Mouse (Mus musculus) T-helper 2 cell (primary cell): ENCODE results near the gene Rnf5.

Experiments
- in situ Hi-C: fragments of 300-600 bp; cut with MboI, MseI; formaldehyde crosslinking; loops from one replicate; pipeline ENCODE4 v1.15.1; 2025; ENCODE audit warnings: high pct_unique_total_duplicates

Gene Rnf5

GRCm38 (mm10) chr17:34586796-34587422, 16.6 kb downstream of the Rnf5 start:
- in situ Hi-C loops = no loop called here

- in situ Hi-C loops = no loop called here
Observed at GRCm38 (mm10) chr17:34585877-34586771, 17.4 kb downstream of the Rnf5 start.

- in situ Hi-C loops = no loop called here
Observed at GRCm38 (mm10) chr17:34585121-34585520, 18.4 kb downstream of the Rnf5 start.

GRCm38 (mm10) chr17:34583819-34584218, 19.7 kb downstream of the Rnf5 start:
- in situ Hi-C loops = no loop called here

GRCm38 (mm10) chr17:34583397-34583796, 20.1 kb downstream of the Rnf5 start:
- in situ Hi-C loops = no loop called here

GRCm38 (mm10) chr17:34582528-34582927, 21.0 kb downstream of the Rnf5 start:
- in situ Hi-C loops = no loop called here

- in situ Hi-C loops = no loop called here
Observed at GRCm38 (mm10) chr17:34578070-34578469, 25.4 kb downstream of the Rnf5 start.

- in situ Hi-C loops = no loop called here
Observed at GRCm38 (mm10) chr17:34576577-34576976, 26.9 kb downstream of the Rnf5 start.

- in situ Hi-C loops = no loop called here
Observed at GRCm38 (mm10) chr17:34572361-34572760, 31.1 kb downstream of the Rnf5 start.

GRCm38 (mm10) chr17:34571875-34572274, 31.6 kb downstream of the Rnf5 start:
- in situ Hi-C loops = no loop called here

GRCm38 (mm10) chr17:34569919-34570318, 33.6 kb downstream of the Rnf5 start:
- in situ Hi-C loops = loop anchor here (5.0 kb wide), 1 partner anchor 128 kb away; no protein-coding TSS in a partner anchor

GRCm38 (mm10) chr17:34568421-34568820, 35.1 kb downstream of the Rnf5 start:
- in situ Hi-C loops = loop anchor here (5.0 kb wide), 1 partner anchor 126 kb away; no protein-coding TSS in a partner anchor

GRCm38 (mm10) chr17:34567311-34567710, 36.2 kb downstream of the Rnf5 start:
- in situ Hi-C loops = loop anchor here (5.0 kb wide), 1 partner anchor 125 kb away; no protein-coding TSS in a partner anchor

- in situ Hi-C loops = loop anchor here (5.0 kb wide), 1 partner anchor 122 kb away; no protein-coding TSS in a partner anchor
Observed at GRCm38 (mm10) chr17:34564796-34565195, 38.7 kb downstream of the Rnf5 start.

- in situ Hi-C loops = no loop called here
Observed at GRCm38 (mm10) chr17:34564003-34564421, 39.5 kb downstream of the Rnf5 start, which contains the start of gene Notch4. TSS of gene Notch4 (plus strand) at chr17:34564268.

- in situ Hi-C loops = no loop called here
Observed at GRCm38 (mm10) chr17:34563354-34563753, 40.1 kb downstream of the Rnf5 start.

- in situ Hi-C loops = no loop called here
Observed at GRCm38 (mm10) chr17:34562595-34562994, 40.9 kb downstream of the Rnf5 start.

- in situ Hi-C loops = no loop called here
Observed at GRCm38 (mm10) chr17:34561200-34561599, 42.3 kb downstream of the Rnf5 start.

GRCm38 (mm10) chr17:34560438-34560837, 43.1 kb downstream of the Rnf5 start:
- in situ Hi-C loops = no loop called here

- in situ Hi-C loops = no loop called here
Observed at GRCm38 (mm10) chr17:34559895-34560294, 43.6 kb downstream of the Rnf5 start.

GRCm38 (mm10) chr17:34559116-34559515, 44.4 kb downstream of the Rnf5 start:
- in situ Hi-C loops = no loop called here

GRCm38 (mm10) chr17:34557411-34557810, 46.1 kb downstream of the Rnf5 start:
- in situ Hi-C loops = no loop called here

GRCm38 (mm10) chr17:34556406-34556805, 47.1 kb downstream of the Rnf5 start:
- in situ Hi-C loops = no loop called here
